Comparison of ENCODE assay signal across 10 mouse cellular contexts in genomic region chr1:64040831-64041383, GRCm38 (mm10).
DNase-seq lines count a peak whose midpoint lies in the region; TF ChIP-seq lines count a peak whose summit lies in the region.
"Had no signal": no experiment of that assay in that cellular context is flagged by ENCODE, and none has a peak within 500 bp of the region (broad histone marks: within the 10 kb centered on the region; RNA-seq: fewer than 3 reads in every experiment).

No protein-coding gene starts in this region.

- H3K27ac ChIP-seq in layer of hippocampus, adult 2 months: peak overlapping the region; percentile 36; the same call in 1 of the 2 replicates
- peak overlapping the region; percentile 80 for H3K27ac ChIP-seq in heart, embryonic 10.5 days

- H3K9me3 ChIP-seq in heart, embryonic 10.5 days: no peaks in the 10 kb centered on the region
- H3K9me3 ChIP-seq: G1E had no signal

- WGBS in heart, embryonic 10.5 days: 29% methylated on average over 5 of the region's 5 CpGs

- no peak overlapping the region for H3K4me3 ChIP-seq in layer of hippocampus, adult 2 months
- H3K4me3 ChIP-seq in heart, embryonic 10.5 days: no peak overlapping the region

- 0 out of 2 replicates have a peak, but pooled peaks cover 4% of the 10 kb centered on the region for H3K36me3 ChIP-seq in heart, embryonic 10.5 days
- H3K36me3 ChIP-seq: G1E had no signal

- no peak for TF ChIP-seq CTCF in layer of hippocampus, adult 2 months (conservative IDR thresholded peaks at IDR 0.05)

- no peaks in the 10 kb centered on the region for H3K27me3 ChIP-seq in heart, embryonic 10.5 days (ENCODE audit: insufficient read depth, poor library complexity, severe bottlenecking)

- DNase-seq in layer of hippocampus, adult 2 months (ENCODE audit: low spot score in 2 of 2): no peak
- DNase-seq in layer of hippocampus, postnatal 25 days (ENCODE audit: extremely low spot score in 1 of 2, low spot score in 1 of 2): no peak
- DNase-seq in heart, embryonic 10.5 days (ENCODE audit: low spot score): no peak
- DNase-seq in kidney, postnatal 14 days: peak; percentile 68
- DNase-seq in lung, postnatal 36 days: peak; percentile 83
- DNase-seq in urinary bladder, postnatal 36 days (ENCODE audit: low spot score in 2 of 2): no peak
- DNase-seq in layer of hippocampus, adult 18-20 months (ENCODE audit: low spot score in 2 of 2): no peak
- DNase-seq in spleen, adult 18-20 months: no peak
- DNase-seq: cerebellum, adult 11-12 months had no signal

- H3K4me1 ChIP-seq in heart, embryonic 10.5 days: peaks cover 46% of the 10 kb centered on the region

Comparison
In these comparisons a context has a peak if more than half of its experiments do, and no peak if none do; other contexts are left out.
1. DNase-seq: peak in kidney, postnatal 14 days (single experiment) and lung, postnatal 36 days (single experiment); none in layer of hippocampus, adult 2 months (0 of 2), layer of hippocampus, postnatal 25 days (0 of 2), heart, embryonic 10.5 days (single experiment), urinary bladder, postnatal 36 days (0 of 2), layer of hippocampus, adult 18-20 months (0 of 2) and spleen, adult 18-20 months (0 of 2).